Mouse (Mus musculus): ENCODE measurements around the gene Olfr1099.

Olfr1099 gene

GRCm38 (mm10) chr2:86960593-86960992 is at the start of gene Olfr1099:
Gene Olfr1099 (minus strand): TSS chr2:86960693.
- no peak for DNase-seq

- DNase-seq: no peak
Measured at GRCm38 (mm10) chr2:86998098-86998497, 37.6 kb upstream of the Olfr1099 start, which contains the start of gene Olfr1102. Gene Olfr1102 (plus strand): TSS chr2:86998398.

GRCm38 (mm10) chr2:86991121-86991520 is 30.6 kb upstream of the Olfr1099 start, which contains the start of gene Olfr1101:
Gene Olfr1101 (minus strand): TSS chr2:86991221.
- no peak for DNase-seq

GRCm38 (mm10) chr2:86979854-86980253 is 19.4 kb upstream of the Olfr1099 start, which contains the start of gene Olfr1100:
Gene Olfr1100 (minus strand): TSS chr2:86979954.
- DNase-seq: no peak

GRCm38 (mm10) chr2:86926557-86926956 is 33.9 kb downstream of the Olfr1099 start:
- no peak for DNase-seq

- no peak for DNase-seq
Measured at GRCm38 (mm10) chr2:86924445-86924844, 36.0 kb downstream of the Olfr1099 start, which contains the start of gene Olfr1098. Gene Olfr1098 (minus strand): TSS chr2:86924545.

- DNase-seq: no peak
Measured at GRCm38 (mm10) chr2:86905647-86906046, 54.8 kb downstream of the Olfr1099 start.
